Mouse (Mus musculus): ENCODE measurements around the gene Glud1. TPM values are rescaled to one million over a fixed set of nuclear protein-coding genes. Genes with fewer than 3 reads are reported as not detected.
A peak's percentile ranks its signal among the peaks of the same experiment; 100 is the strongest.
"Not testable (repeated sequence)": the region's sequence is repeated elsewhere in the genome, so short reads cannot be mapped to it uniquely, and the experiment has no call there.

Glud1 gene
- polyA plus RNA-seq, 1 experiment from 2014 or later: 54.1 TPM

- H3K9me3 ChIP-seq (replicated peaks; ENCODE audit: control insufficient read depth, low read length): no peaks in the 10 kb centered on the region
- ATAC-seq (replicated peaks; ENCODE audit: extremely low read depth, insufficient read depth, low FRiP score): no peak
- peaks cover 5% of the 10 kb centered on the region; the same call in 1 of the 2 replicates for H3K36me3 ChIP-seq (ENCODE audit: control insufficient read depth, insufficient read depth)
- no peak overlapping the region for H3K9ac ChIP-seq (ENCODE audit: low read length)
- H3K27me3 ChIP-seq (ENCODE audit: control insufficient read depth, insufficient read depth, low read length): no peaks in the 10 kb centered on the region
- H3K4me1 ChIP-seq (ENCODE audit: control insufficient read depth, insufficient read depth, low read length): no peaks in the 10 kb centered on the region; the same call in 1 of the 2 replicates
- H3K4me3 ChIP-seq (ENCODE audit: low read length): no peak overlapping the region
- WGBS: 39% methylated on average over 5 of the region's 5 CpGs
- H3K27ac ChIP-seq (ENCODE audit: low read length): no peak overlapping the region
- H3K4me2 ChIP-seq (ENCODE audit: low read depth, low read length): no peak overlapping the region
These were observed 7.3 kb upstream of the Glud1 start for GRCm38 (mm10) chr14:34303265-34303680.

DNA sequence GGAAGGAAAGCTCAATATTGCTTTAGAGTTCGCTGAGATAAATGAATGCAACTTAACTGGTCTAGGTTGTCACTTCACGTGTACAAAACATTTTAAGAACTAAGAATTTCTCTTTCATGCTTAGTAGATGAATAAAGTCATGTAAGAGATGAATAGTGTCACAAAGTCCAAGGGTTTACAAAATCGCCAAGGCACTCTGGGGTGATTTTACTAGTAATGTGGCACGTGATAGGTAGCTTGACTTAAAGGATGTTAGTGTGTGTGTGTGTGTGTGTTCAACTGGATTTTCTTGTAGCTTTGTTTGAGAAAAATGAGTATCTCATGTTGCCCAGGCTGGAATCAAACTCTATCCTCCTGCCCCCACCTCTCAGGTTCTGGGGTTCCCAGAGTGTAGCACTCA is 1.3 kb upstream of the Glud1 start:
- WGBS: 87% methylated on average over 4 of the region's 4 CpGs
- Histone ChIP-seq H3K27me3 (ENCODE audit: control insufficient read depth, insufficient read depth, low read length) (no peaks in the 10 kb centered on the region), H3K36me3 (ENCODE audit: control insufficient read depth, insufficient read depth) (no peaks in the 10 kb centered on the region), H3K4me1 (ENCODE audit: control insufficient read depth, insufficient read depth, low read length) (peaks cover 15% of the 10 kb centered on the region), H3K9me3 (replicated peaks; ENCODE audit: control insufficient read depth, low read length) (no peaks in the 10 kb centered on the region), H3K4me2 (ENCODE audit: low read depth, low read length) (peak overlapping the region; percentile 91; the same call in 1 of the 2 replicates), H3K27ac (ENCODE audit: low read length) (no peak overlapping the region), H3K4me3 (ENCODE audit: low read length) (no peak overlapping the region), H3K9ac (ENCODE audit: low read length) (no peak overlapping the region)
- ATAC-seq (replicated peaks; ENCODE audit: extremely low read depth, insufficient read depth, low FRiP score): no peak

GRCm38 (mm10) chr14:34309907-34310233 is 657 bp upstream of the Glud1 start:
- WGBS: 9% methylated on average over 5 of the region's 5 CpGs

DNA sequence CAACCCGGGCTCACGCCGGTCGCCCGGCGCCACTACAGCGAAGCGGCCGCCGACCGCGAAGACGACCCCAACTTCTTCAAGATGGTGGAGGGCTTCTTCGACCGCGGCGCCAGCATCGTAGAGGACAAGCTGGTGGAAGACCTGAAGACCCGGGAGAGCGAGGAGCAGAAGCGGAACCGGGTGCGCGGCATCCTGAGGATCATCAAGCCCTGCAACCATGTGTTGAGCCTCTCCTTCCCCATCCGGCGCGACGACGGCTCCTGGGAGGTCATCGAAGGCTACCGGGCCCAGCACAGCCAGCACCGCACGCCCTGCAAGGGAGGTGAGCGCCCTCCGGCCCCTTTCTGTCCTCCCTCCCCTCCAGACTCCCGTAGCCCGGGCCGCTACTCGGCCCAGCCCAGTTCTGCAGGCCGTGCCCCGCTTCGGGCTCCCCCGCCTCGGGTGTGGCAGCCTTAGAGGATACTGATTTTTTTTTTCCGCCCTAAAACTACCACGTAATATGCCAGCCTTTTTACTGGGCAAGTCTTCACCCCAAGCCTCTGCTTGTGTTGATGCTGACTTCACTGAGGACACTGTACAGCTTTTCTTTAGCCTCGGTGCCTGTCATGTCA is 599 bp downstream of the Glud1 start:
- ATAC-seq (replicated peaks; ENCODE audit: extremely low read depth, insufficient read depth, low FRiP score): peak; percentile 11
- H3K9ac ChIP-seq (ENCODE audit: low read length): peak overlapping the region; percentile 95
- no peaks in the 10 kb centered on the region for H3K9me3 ChIP-seq (replicated peaks; ENCODE audit: control insufficient read depth, low read length)
- under 1% methylated on average over 46 of the region's 47 CpGs for WGBS
- H3K27me3 ChIP-seq (ENCODE audit: control insufficient read depth, insufficient read depth, low read length): no peaks in the 10 kb centered on the region
- peak overlapping the region; percentile 95 for H3K27ac ChIP-seq (ENCODE audit: low read length)
- H3K4me1 ChIP-seq (ENCODE audit: control insufficient read depth, insufficient read depth, low read length): peaks cover 15% of the 10 kb centered on the region
- peak overlapping the region; percentile 91 for H3K4me2 ChIP-seq (ENCODE audit: low read depth, low read length)
- H3K4me3 ChIP-seq (ENCODE audit: low read length): peak overlapping the region; percentile 85
- H3K36me3 ChIP-seq (ENCODE audit: control insufficient read depth, insufficient read depth): no peaks in the 10 kb centered on the region

More at GRCm38 (mm10) chr14:34309907-34310233, 657 bp upstream of the Glud1 start:
- H3K27me3 ChIP-seq (ENCODE audit: control insufficient read depth, insufficient read depth, low read length): no peaks in the 10 kb centered on the region
- no peaks in the 10 kb centered on the region for H3K9me3 ChIP-seq (replicated peaks; ENCODE audit: control insufficient read depth, low read length)
- peaks cover 15% of the 10 kb centered on the region for H3K4me1 ChIP-seq (ENCODE audit: control insufficient read depth, insufficient read depth, low read length)
- no peak for ATAC-seq (replicated peaks; ENCODE audit: extremely low read depth, insufficient read depth, low FRiP score)
- H3K9ac ChIP-seq (ENCODE audit: low read length): peak overlapping the region; percentile 88
- H3K27ac ChIP-seq (ENCODE audit: low read length): peak overlapping the region; percentile 95
- H3K4me3 ChIP-seq (ENCODE audit: low read length): peak overlapping the region; percentile 85
- no peaks in the 10 kb centered on the region for H3K36me3 ChIP-seq (ENCODE audit: control insufficient read depth, insufficient read depth)
- H3K4me2 ChIP-seq (ENCODE audit: low read depth, low read length): peak overlapping the region; percentile 91

GRCm38 (mm10) chr14:34311691-34312090 is 1.2 kb downstream of the Glud1 start:
- ATAC-seq (replicated peaks; ENCODE audit: extremely low read depth, insufficient read depth, low FRiP score): no peak
- H3K4me2 ChIP-seq (ENCODE audit: low read depth, low read length): peak overlapping the region; percentile 91
- H3K4me1 ChIP-seq (ENCODE audit: control insufficient read depth, insufficient read depth, low read length): peaks cover 15% of the 10 kb centered on the region
- H3K9me3 ChIP-seq (replicated peaks; ENCODE audit: control insufficient read depth, low read length): no peaks in the 10 kb centered on the region
- H3K27ac ChIP-seq (ENCODE audit: low read length): peak overlapping the region; percentile 95
- WGBS: 6% methylated on average over 4 of the region's 4 CpGs
- H3K9ac ChIP-seq (ENCODE audit: low read length): peak overlapping the region; percentile 95
- H3K4me3 ChIP-seq (ENCODE audit: low read length): peak overlapping the region; percentile 85
- H3K27me3 ChIP-seq (ENCODE audit: control insufficient read depth, insufficient read depth, low read length): no peaks in the 10 kb centered on the region
- no peaks in the 10 kb centered on the region for H3K36me3 ChIP-seq (ENCODE audit: control insufficient read depth, insufficient read depth)

DNA sequence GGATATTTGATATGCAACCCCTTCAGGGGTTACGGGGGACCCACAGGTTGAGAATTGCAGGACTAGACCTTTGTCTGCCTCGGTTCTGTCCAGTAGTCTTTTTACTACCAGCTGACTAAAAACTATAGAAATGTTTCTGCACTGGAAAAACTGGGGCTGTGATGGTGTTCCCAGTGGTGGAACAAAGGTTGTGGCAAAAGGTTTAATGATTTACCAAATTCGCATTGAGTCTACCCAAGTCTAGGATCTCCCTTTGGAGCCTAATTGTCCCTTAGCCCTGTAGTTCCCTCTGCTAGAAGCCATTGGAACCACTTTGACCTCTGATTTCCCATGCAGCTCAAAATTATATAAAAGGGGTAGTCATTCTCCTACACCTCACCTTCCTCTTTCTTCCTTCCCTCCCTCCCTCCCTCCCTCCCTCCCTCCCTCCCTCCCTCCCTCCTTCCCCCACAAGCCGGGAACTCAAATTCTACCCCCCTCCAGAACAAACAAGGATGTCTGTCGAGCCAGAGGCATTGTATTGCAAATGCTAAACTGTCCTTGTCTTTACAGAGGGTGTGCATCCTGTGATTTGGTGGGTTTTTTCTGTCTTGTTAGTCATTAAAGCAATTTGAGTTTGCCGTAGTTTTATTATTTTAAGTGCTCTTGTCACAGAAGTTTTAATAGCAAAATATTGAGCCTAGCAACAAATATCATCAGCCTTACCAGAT is 2.0 kb downstream of the Glud1 start:
- ATAC-seq (replicated peaks; ENCODE audit: extremely low read depth, insufficient read depth, low FRiP score): no peak
- 30% methylated on average over 5 of the region's 6 CpGs for WGBS
- H3K36me3 ChIP-seq (ENCODE audit: control insufficient read depth, insufficient read depth): no peaks in the 10 kb centered on the region
- H3K9me3 ChIP-seq (replicated peaks; ENCODE audit: control insufficient read depth, low read length): no peaks in the 10 kb centered on the region
- peak overlapping the region; percentile 95 for H3K9ac ChIP-seq (ENCODE audit: low read length)
- H3K4me3 ChIP-seq (ENCODE audit: low read length): peak overlapping the region; percentile 85
- peaks cover 15% of the 10 kb centered on the region for H3K4me1 ChIP-seq (ENCODE audit: control insufficient read depth, insufficient read depth, low read length)
- peak overlapping the region; percentile 91 for H3K4me2 ChIP-seq (ENCODE audit: low read depth, low read length)
- H3K27me3 ChIP-seq (ENCODE audit: control insufficient read depth, insufficient read depth, low read length): no peaks in the 10 kb centered on the region
- H3K27ac ChIP-seq (ENCODE audit: low read length): peak overlapping the region; percentile 43; the same call in 1 of the 2 replicates

GRCm38 (mm10) chr14:34313612-34314011 is 3.1 kb downstream of the Glud1 start:
- Histone ChIP-seq H3K27me3 (ENCODE audit: control insufficient read depth, insufficient read depth, low read length) (no peaks in the 10 kb centered on the region), H3K27ac (ENCODE audit: low read length) (no peak overlapping the region), H3K4me3 (ENCODE audit: low read length) (no peak overlapping the region), H3K4me1 (ENCODE audit: control insufficient read depth, insufficient read depth, low read length) (peaks cover 15% of the 10 kb centered on the region), H3K9ac (ENCODE audit: low read length) (no peak overlapping the region; the same call in 1 of the 2 replicates), H3K36me3 (ENCODE audit: control insufficient read depth, insufficient read depth) (no peaks in the 10 kb centered on the region), H3K4me2 (ENCODE audit: low read depth, low read length) (no peak overlapping the region), H3K9me3 (replicated peaks; ENCODE audit: control insufficient read depth, low read length) (no peaks in the 10 kb centered on the region)
- WGBS: 49% methylated on average over 3 of the region's 3 CpGs
- no peak for ATAC-seq (replicated peaks; ENCODE audit: extremely low read depth, insufficient read depth, low FRiP score)

DNA sequence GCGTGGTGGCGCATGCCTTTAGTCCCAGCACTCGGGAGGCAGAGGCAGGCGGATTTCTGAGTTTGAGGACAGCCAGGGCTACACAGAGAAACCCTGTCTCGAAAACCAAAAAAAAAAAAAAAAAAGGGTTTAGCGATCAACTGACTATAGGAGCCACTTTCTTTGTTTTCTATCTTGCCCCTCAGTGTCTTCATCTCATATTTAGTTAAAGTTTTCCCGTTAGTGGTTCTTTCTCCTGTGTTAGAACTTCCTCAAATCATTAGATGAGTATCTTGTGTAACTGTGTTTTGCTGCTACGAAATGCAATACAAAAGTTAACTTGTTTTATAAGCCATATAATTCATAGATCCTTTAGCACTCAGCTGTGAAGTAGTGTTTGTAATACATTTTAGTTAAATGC is 3.9 kb downstream of the Glud1 start:
- not testable (repeated sequence) for H3K9me3 ChIP-seq (replicated peaks; ENCODE audit: control insufficient read depth, low read length); H3K27ac ChIP-seq (ENCODE audit: low read length); H3K4me2 ChIP-seq (ENCODE audit: low read depth, low read length); H3K27me3 ChIP-seq (ENCODE audit: control insufficient read depth, insufficient read depth, low read length); H3K4me3 ChIP-seq (ENCODE audit: low read length); ATAC-seq (replicated peaks; ENCODE audit: extremely low read depth, insufficient read depth, low FRiP score); H3K9ac ChIP-seq (ENCODE audit: low read length); H3K36me3 ChIP-seq (ENCODE audit: control insufficient read depth, insufficient read depth)
- WGBS: 87% methylated on average over 8 of the region's 8 CpGs
- H3K4me1 ChIP-seq (ENCODE audit: control insufficient read depth, insufficient read depth, low read length): peaks cover 15% of the 10 kb centered on the region

- 84% methylated on average over 3 of the region's 3 CpGs for whole genome bisulfite sequencing
- H3K9me3 ChIP-seq (replicated peaks; ENCODE audit: control insufficient read depth, low read length): no peaks in the 10 kb centered on the region
- peaks cover 4% of the 10 kb centered on the region for H3K36me3 ChIP-seq (ENCODE audit: control insufficient read depth, insufficient read depth)
- H3K9ac ChIP-seq (ENCODE audit: low read length): no peak overlapping the region
- peaks cover 15% of the 10 kb centered on the region for H3K4me1 ChIP-seq (ENCODE audit: control insufficient read depth, insufficient read depth, low read length)
- no peak overlapping the region for H3K4me2 ChIP-seq (ENCODE audit: low read depth, low read length)
- no peak overlapping the region for H3K4me3 ChIP-seq (ENCODE audit: low read length)
- H3K27me3 ChIP-seq (ENCODE audit: control insufficient read depth, insufficient read depth, low read length): no peaks in the 10 kb centered on the region
- ATAC-seq (replicated peaks; ENCODE audit: extremely low read depth, insufficient read depth, low FRiP score): no peak
- H3K27ac ChIP-seq (ENCODE audit: low read length): no peak overlapping the region
These were observed 4.3 kb downstream of the Glud1 start for GRCm38 (mm10) chr14:34314796-34315195.

All from heart, embryonic 16.5 days (tissue).